Mouse (Mus musculus): ENCODE measurements at regions not wholly inside any gene's neighbourhood (a gene's known extent, or its start where the extent isn't known, plus 50 kb on each side); places are given as distances from the start of the nearest gene placed in this dataset.

DNA sequence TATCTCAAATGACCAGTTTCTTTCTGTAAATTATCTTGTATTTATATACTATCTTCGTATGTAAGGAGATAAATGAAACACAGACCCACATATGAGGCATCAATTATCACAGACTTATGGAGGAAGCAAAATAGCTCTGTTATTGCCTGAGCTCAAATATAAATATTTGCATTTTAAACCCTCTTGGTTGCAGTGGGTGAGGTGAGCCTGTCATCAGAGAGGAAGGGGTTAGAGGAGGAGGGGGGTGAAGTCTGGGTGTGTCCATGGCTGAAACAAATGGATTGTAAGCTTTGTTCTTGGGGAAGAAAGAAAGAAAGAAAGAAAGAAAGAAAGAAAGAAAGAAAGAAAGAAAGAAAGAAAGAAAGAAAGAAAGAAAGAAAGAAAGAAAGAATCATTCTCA, 265.5 kb downstream of the Meis1 start:
- TF ChIP-seq CTCF (IDR thresholded peaks at IDR 0.05; ENCODE audit: borderline replicate concordance, control insufficient read depth, extremely low read depth, insufficient read depth, low read length, poor library complexity) (no peak), POLR2A (IDR thresholded peaks at IDR 0.05; ENCODE audit: control insufficient read depth, extremely low read depth, insufficient read depth, low read length, poor library complexity) (no peak)
